Mouse (Mus musculus) heart, postnatal 14 days (tissue): ENCODE measurements around the gene Gpr162. TPM values are rescaled to one million over a fixed set of nuclear protein-coding genes. Genes with fewer than 3 reads are reported as not detected.
"Not testable (repeated sequence)": the region's sequence is repeated elsewhere in the genome, so short reads cannot be mapped to it uniquely, and the experiment has no call there.

ENCODE experiments used
- DNase-seq, 2 experiments: peaks; one replicate each; pipeline ENCODE4 v3.0.0; 2021 to 2022
- intact Hi-C: fragments of 180-260 bp; cut with DNase I; formaldehyde crosslinking; loops from one replicate; pipeline ENCODE4 v1.15.1; 2025
- total RNA-seq, 2 experiments: library from RNA; stranded (reverse); gene quantifications; 2 replicates each; pipeline ENCODE4 v1.2.3; 2021

Gene Gpr162
- total RNA-seq, 2 experiments from 2014 or later, result 1.8 to 2.4 TPM

DNA sequence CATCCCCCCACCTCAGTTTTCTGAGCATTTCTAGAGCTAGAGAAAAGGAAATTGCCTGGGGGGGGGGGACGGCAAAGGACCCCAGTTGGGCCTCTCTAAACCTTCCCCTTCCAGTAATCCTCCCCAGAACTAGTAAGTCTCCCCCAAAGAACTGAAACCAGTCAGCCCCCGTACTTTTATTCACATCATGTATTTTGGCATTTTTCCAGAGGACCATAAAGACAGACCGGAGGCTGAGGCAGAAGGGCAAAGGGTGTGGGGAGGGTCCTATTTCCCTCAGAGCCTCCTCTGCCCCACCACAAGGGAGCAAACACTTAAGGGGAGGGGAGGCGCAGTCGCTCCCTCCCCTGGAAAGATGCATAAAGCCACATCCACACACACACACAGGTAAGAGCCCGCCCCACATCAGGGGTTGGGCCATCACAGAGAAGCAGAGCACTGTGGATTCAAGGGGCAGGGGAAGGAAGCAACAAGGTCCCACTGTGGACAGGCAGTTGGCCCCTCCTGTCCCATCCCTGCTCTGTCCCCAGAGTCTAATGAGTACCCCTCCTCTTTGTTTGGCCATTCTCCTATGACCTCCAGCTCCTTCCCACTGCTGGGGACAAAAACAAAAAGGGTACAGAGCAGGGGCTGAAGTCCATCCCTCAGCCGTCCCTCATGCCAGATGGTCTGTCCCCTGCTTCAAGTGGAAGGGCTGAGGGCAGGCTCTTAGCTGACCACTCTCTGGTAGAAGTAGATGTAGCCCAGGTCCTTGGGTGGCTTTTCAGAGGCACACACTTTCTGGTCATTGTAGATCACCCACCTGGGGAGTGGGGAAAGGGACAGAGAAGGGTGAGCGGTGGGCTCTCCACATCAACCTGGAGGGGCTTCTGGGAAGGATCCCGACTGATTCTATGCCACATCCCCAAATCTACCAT lies 48.7 kb downstream of the Gpr162 start:
- intact Hi-C loops, result no loop called here
- no peak for DNase-seq

DNA sequence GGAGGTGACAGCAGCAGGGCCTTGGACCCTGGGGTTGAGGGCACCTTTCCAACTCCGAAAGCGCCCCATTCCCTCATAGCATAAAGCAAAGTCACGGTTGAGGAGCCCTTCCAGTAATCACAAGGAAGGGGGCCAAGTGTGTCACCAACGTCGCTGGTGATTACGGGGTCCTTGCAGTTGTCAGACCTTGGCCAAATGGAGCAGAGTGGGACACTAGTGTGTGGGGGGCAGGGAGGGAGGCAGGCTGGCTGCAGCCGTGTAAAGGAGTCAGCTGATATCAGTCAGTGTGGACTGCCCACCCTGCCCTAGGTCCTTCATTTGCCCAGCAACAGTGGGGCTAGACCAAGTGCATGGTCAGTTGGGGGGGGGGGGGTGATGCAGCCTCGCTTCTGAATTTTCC lies 49.3 kb downstream of the Gpr162 start:
- no peak for DNase-seq
- intact Hi-C loops, result no loop called here

DNA sequence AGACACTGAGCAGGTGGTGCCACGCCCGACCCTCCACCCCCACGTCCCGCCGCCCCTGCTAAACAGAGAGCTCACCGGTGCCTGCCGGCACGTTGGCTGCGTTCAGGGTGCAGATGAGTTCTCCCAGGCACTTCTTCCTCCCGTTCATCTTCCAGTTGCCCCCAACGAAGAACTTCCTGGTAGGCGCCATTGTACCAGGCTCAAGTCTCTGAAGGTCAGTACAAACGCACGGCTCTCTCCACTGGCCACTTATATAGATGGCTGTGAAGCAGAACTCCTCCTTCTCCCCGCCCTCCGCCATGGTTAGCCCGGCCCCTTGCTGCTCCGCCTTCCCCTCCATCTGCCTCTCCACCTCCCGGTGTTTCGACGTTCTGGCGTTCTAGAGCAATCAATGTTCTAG lies 49.9 kb downstream of the Gpr162 start, which contains the start of gene Tpi1:
Gene Tpi1, minus strand, starts transcription at position 364 of the 400 bp plus-strand sequence.
- intact Hi-C loops, result no loop called here
- DNase-seq, result peak; percentile 88 to 93

DNA sequence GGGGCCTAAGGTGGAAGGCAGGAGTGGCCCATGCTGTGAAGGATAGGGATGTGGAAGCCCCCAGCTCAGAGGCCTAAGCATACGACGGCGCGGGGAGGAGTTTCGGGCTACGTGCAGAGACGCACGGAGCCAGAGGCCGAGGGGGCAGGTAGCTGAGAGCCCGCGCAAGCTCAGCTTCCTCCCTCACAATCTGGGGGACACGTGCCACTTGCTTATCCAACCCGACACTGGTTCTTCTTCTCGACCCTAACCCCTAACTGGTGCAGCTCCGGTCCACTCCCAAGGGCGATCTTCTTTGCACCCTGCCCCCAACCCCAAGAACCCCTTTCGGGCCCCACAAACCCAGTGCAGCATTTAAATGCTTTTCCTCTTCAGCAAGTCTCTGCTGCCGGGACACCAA lies 50.3 kb downstream of the Gpr162 start:
- peak; percentile 62 to 70 for DNase-seq

DNA sequence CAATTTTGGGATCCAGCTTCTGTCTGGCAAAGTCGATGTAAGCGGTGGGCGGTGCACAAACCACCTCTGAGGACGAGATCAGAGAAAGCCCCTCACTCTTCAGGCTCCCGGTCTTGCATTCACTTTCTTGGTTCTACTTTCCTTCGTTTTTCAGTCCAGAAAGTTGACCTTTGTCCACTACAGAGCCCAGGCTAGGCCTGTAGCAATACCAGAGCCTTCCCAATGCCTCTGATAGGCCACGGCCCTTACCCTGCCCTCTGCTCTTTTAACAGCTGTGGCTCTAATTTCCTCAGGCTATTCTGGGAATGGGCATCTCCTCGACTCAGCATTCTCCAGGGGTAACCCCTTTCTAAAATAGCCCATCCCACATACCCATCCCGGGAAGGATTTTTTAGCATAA lies 50.9 kb downstream of the Gpr162 start:
- intact Hi-C loops, result no loop called here
- no peak for DNase-seq

More for the DNA sequence above, 50.3 kb downstream of the Gpr162 start:
- intact Hi-C loops, result no loop called here

DNA sequence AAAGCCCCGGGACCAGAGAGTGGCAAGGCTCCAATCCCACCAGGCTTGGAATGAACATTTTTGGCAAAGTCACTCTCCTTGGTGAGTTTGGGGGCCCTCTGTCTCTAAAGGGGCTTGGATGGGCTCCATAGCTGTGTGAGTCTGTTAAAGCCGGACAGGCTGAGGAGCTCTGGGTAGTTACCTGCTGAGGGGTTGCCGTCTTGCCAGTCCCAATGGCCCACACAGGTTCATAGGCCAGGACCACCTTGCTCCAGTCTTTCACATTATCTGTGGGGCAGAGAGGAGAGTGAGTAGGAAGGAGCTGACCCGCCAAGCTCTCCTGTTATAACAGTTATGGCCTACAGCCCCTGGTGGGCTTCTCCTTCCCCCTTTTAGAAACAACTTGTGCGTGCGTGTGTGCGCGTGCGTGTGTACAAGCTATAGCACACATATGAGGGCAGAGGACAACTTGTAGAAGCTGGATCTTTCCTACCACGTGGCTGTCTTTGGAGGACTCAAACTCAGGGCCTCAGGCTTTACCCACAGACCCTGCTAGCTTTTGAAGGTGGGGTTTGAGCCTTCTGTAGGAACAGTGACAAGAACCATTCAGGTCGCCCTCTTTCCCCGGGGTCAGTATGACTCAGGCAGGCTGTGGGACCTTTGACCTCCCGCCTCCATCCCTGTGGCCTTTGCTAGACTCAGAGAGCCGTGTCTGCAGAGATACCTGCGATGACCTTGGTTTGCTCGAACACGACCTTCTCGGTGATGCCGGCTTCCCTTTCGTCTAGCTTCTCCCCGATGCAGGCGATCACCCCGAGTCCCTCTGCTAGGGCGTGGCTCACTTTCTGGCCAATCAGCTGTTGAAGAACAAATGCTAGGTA lies 51.9 kb downstream of the Gpr162 start:
- intact Hi-C loops, result no loop called here
- DNase-seq, result no peak

DNA sequence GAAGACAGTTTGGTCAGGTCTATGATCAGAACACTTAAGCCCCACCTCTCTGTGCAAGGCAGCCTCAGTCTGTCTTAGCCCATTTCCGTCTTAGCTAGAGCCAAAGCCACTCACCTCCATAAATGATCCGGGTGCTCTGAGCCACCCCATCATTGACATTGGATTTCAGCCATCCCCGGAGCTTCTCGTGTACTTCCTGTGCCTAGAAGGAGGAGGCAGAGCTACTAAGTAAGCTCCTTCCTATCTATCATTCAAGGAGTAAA lies 52.4 kb downstream of the Gpr162 start:
- DNase-seq, result no peak
- intact Hi-C loops, result no loop called here

DNA sequence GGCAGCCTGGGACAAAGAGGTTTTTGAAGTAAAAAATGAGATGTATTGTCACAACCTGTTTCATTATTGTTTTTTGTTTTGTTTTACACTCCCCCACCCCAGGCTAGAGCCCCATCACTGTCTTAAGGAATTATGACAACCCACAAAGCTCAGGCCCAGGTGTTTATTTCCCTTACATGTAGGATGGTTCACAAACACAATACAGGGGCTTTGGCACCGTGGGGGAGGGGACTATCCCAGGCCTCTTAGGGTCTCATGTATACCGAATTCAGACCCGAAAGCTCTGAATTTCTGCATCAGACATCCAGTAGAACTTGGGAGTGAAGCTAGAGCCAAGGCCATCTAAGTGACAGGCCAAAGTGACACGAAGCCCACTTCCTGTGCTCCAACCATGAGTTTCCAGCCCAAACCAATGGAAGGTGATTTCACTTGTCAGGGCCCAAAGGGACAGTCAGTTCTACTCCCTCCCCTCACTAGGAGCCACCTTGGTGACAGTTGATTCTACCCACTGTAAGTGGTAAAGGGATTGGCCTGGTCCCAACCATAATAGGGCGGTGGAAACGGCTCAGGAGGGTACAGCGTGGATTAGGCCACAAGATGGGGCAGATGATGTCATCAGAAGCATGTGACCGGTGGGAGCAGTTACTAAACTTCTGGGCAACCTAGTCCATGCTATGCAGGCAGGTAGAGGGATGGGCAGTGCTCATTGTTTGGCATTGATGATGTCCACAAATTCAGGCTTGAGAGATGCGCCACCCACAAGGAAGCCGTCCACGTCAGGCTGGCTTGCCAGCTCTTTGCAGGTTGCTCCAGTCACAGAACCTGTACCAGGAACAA lies 53.0 kb downstream of the Gpr162 start:
- DNase-seq, intact Hi-C loops: not testable (repeated sequence)

DNA sequence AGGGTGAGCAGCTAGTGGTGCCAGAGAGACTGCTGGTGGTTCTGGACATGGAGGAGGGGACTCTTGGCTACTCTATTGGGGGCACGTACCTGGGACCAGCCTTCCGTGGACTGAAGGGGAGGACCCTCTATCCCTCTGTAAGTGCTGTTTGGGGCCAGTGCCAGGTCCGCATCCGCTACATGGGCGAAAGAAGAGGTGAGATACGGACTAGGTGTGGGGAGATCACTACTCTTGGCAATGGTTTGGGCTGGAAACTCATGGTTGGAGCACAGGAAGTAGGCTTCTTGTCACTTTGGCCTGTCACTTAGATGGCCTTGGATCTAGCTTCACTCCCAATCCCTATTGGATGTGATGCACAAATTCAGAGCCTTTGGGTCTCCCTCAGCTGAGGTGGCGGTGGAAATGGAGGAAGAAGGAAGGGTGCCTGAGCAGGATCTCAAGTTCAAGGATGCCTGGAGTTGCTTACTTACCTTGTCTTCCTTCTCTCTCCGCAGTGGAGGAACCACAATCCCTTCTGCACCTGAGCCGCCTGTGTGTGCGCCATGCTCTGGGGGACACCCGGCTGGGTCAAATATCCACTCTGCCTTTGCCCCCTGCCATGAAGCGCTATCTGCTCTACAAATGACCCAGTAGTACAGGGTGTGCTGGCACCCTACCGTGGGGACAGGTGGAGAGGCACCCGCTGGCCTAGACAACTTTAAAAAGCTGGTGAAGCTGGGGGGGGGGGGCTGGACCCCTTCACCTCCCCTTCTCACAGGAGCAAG lies 53.8 kb downstream of the Gpr162 start:
- intact Hi-C loops, result loop anchor here (5.0 kb wide), 1 partner anchor 53 kb away; the partner anchor contains the start of genes Atn1 and Gm45234

DNA sequence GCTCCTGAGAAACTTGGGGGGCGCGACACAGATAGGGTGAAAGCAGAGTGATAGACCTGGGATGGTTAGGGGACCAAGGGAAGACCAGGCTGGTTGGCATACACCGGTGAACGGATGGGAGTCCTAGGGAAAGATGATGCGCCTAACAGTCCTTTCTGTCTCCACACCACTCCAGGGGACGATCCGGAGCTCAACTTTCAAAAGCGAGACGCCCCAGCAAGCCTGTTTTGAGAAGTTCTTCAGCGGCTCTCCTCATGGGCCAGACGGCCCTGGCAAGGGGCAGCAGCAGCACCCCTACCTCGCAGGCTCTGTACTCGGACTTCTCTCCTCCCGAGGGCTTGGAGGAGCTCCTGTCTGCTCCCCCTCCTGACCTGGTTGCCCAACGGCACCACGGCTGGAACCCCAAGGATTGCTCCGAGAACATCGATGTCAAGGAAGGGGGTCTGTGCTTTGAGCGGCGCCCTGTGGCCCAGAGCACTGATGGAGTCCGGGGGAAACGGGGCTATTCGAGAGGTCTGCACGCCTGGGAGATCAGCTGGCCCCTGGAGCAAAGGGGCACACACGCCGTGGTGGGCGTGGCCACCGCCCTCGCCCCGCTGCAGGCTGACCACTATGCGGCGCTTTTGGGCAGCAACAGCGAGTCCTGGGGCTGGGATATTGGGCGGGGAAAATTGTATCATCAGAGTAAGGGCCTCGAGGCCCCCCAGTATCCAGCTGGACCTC lies 54.6 kb downstream of the Gpr162 start:
- intact Hi-C loops, result loop anchor here (5.0 kb wide), 1 partner anchor 52 kb away; the partner anchor contains the start of genes Atn1 and Gm45234
- peak; percentile 87 to 90 for DNase-seq

More for the DNA sequence above, 53.8 kb downstream of the Gpr162 start:
- DNase-seq, result no peak

Other genes with a start within 250 kb of the Gpr162 start
- under 1 TPM; 0.41 to 0.65 TPM for gene C1s2, start 227.9 kb downstream of the Gpr162 start, total RNA-seq
- 10 to 100 TPM; 54.0 to 56.7 TPM for gene Lpcat3, start 201.0 kb downstream of the Gpr162 start, total RNA-seq
- 10 to 100 TPM; 58.8 to 68.4 TPM for gene Emg1, start 151.8 kb downstream of the Gpr162 start, total RNA-seq
- 100 to 1,000 TPM; 326 to 358 TPM for gene Phb2, start 151.6 kb downstream of the Gpr162 start, total RNA-seq
- gene Ptpn6, start 125.3 kb downstream of the Gpr162 start, total RNA-seq, result 1 to 10 TPM; 4.2 to 8.5 TPM
- 100 to 1,000 TPM; 323 to 327 TPM for gene Grcc10, start 122.6 kb downstream of the Gpr162 start, total RNA-seq
- gene Gm45234, start 108.0 kb downstream of the Gpr162 start, total RNA-seq, result 1 to 10 TPM in 1 of 2 experiments, not detected in 1; 1.5 TPM
- gene Atn1, start 107.5 kb downstream of the Gpr162 start, total RNA-seq, result 10 to 100 TPM; 48.1 to 48.9 TPM
- 1 to 10 TPM; 2.6 to 4.0 TPM for gene Eno2, start 94.3 kb downstream of the Gpr162 start, total RNA-seq
- gene Lrrc23, start 84.3 kb downstream of the Gpr162 start, total RNA-seq, result 1 to 10 TPM in 1 of 2 experiments, under 1 TPM in 1; 0.51 to 1.0 TPM
- 1 to 10 TPM; 3.2 to 3.5 TPM for gene Spsb2, start 55.3 kb downstream of the Gpr162 start, total RNA-seq
- gene Tpi1, start 49.7 kb downstream of the Gpr162 start, total RNA-seq, result 100 to 1,000 TPM; 772 to 817 TPM
- gene Usp5, start 34.5 kb downstream of the Gpr162 start, total RNA-seq, result 10 to 100 TPM; 78.2 TPM
- gene Cdca3, start 34.4 kb downstream of the Gpr162 start, total RNA-seq, result 1 to 10 TPM; 3.5 to 9.6 TPM
- 1 to 10 TPM; 2.8 to 3.3 TPM for gene Gnb3, start 23.7 kb downstream of the Gpr162 start, total RNA-seq
- gene P3h3, start 6.2 kb downstream of the Gpr162 start, total RNA-seq, result 10 to 100 TPM; 17.9 to 19.5 TPM
- gene Cd4, start 24.2 kb upstream of the Gpr162 start, total RNA-seq, result 10 to 100 TPM in 1 of 2 experiments, 1 to 10 TPM in 1; 1.2 to 12.3 TPM
- gene Lag3, start 47.7 kb upstream of the Gpr162 start, total RNA-seq, result under 1 TPM; 0.62 to 0.80 TPM
- 100 to 1,000 TPM; 369 to 378 TPM for gene Ptms, start 56.1 kb upstream of the Gpr162 start, total RNA-seq
- 100 to 1,000 TPM; 214 to 217 TPM for gene Mlf2, start 67.4 kb upstream of the Gpr162 start, total RNA-seq
- 10 to 100 TPM; 90.1 to 99.6 TPM for gene Cops7a, start 101.6 kb upstream of the Gpr162 start, total RNA-seq
- under 1 TPM; 0.60 to 0.66 TPM for gene Pianp, start 132.7 kb upstream of the Gpr162 start, total RNA-seq
- 10 to 100 TPM; 24.4 to 24.8 TPM for gene Zfp384, start 145.2 kb upstream of the Gpr162 start, total RNA-seq
- gene Ing4, start 175.8 kb upstream of the Gpr162 start, total RNA-seq, result 10 to 100 TPM; 40.6 to 41.9 TPM
- 1 to 10 TPM; 3.8 to 4.5 TPM for gene Acrbp, start 185.7 kb upstream of the Gpr162 start, total RNA-seq
- under 1 TPM; 0.41 to 0.83 TPM for gene Lpar5, start 203.9 kb upstream of the Gpr162 start, total RNA-seq
- 100 to 1,000 TPM; 141 to 145 TPM for gene Chd4, start 232.0 kb upstream of the Gpr162 start, total RNA-seq